17 mouse cellular contexts compared by ENCODE assay signal in the genomic region with DNA sequence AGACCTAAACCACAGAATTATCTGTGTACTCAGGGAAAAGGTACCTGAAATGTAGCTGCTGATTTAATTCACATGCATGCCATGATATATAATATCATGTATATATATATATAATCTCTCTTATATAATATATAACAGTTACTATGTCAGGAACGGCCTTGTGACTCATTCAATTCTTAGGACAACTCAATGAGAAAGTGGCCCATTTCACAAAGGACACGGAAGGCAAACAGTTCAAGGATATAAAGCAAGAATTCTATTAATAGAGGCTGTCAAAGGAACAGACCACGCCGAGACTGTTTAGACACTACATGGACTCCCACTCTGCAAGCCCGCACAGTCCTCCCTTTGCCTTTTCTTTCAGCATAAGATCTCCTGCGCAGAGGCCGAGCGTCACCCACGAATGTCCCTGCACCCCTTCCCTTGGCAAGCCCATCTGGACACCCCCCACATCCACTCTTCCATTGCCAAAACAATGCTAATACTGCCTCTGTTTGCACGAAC.
A peak's percentile ranks its signal among the peaks of the same experiment; 100 is the strongest.
DNase-seq lines count a peak whose midpoint lies in the region; ATAC-seq and TF ChIP-seq lines count a peak whose summit lies in the region.
"Had no signal": no experiment of that assay in that cellular context is flagged by ENCODE, and none has a peak within 500 bp of the region (broad histone marks: within the 10 kb centered on the region; RNA-seq: fewer than 3 reads in every experiment).

No protein-coding gene starts in this region.

- no peak overlapping the region for H3K4me3 ChIP-seq in heart, embryonic 11.5 days (ENCODE audit: low read depth, low read length)
- H3K4me3 ChIP-seq in left cerebral cortex, adult 2 months, result no peak overlapping the region
- no peak overlapping the region for H3K4me3 ChIP-seq in brown adipose tissue, adult 24 weeks (ENCODE audit: insufficient read depth, low read depth, low read length)
- no peak overlapping the region for H3K4me3 ChIP-seq in myocyte
- H3K4me3 ChIP-seq: embryonic facial prominence, embryonic 10.5 days; forebrain, embryonic 12.5 days; kidney, embryonic 15.5 days had no signal

- DNase-seq in heart, adult 11 months, result no peak
- DNase-seq in left cerebral cortex, adult 2 months (ENCODE audit: extremely low spot score in 1 of 2, low spot score in 2 of 2), result no peak
- DNase-seq in left cerebral cortex, postnatal 36 days (ENCODE audit: low spot score in 2 of 2), result no peak
- no peak for DNase-seq in right cerebral cortex, postnatal 14 days
- DNase-seq: gastrocnemius, postnatal 25 days; lung, adult 18-20 months had no signal

- no peaks in the 10 kb centered on the region for H3K27me3 ChIP-seq in heart, embryonic 11.5 days (ENCODE audit: control insufficient read depth, insufficient read depth, low read length)
- H3K27me3 ChIP-seq in myocyte (ENCODE audit: control insufficient read depth, insufficient read depth, insufficient read length), result no peaks in the 10 kb centered on the region
- H3K27me3 ChIP-seq: forebrain, embryonic 12.5 days; kidney, embryonic 15.5 days; Patski had no signal

- H3K4me2 ChIP-seq in heart, embryonic 11.5 days, result no peak overlapping the region
- H3K4me2 ChIP-seq in myocyte (ENCODE audit: low read depth), result peak overlapping the region; percentile 94
- H3K4me2 ChIP-seq: forebrain, embryonic 12.5 days; kidney, embryonic 15.5 days; midbrain, embryonic 11.5 days had no signal

- 0 out of 2 replicates have a peak overlapping the region, but pooled peaks have one; percentile 41 for H3K27ac ChIP-seq in heart, embryonic 11.5 days (ENCODE audit: low read depth, low read length)
- peak overlapping the region; percentile 76 for H3K27ac ChIP-seq in left cerebral cortex, adult 2 months
- H3K27ac ChIP-seq in brown adipose tissue, adult 24 weeks (replicated peaks; ENCODE audit: low read depth, low read length), result 0 out of 2 replicates have a peak overlapping the region, but pooled peaks have one; percentile 25
- H3K27ac ChIP-seq: embryonic facial prominence, embryonic 10.5 days; forebrain, embryonic 12.5 days; kidney, embryonic 15.5 days; stomach, postnatal 0 days had no signal

- no peak for ATAC-seq in heart, embryonic 11.5 days (replicated peaks; ENCODE audit: insufficient number of reproducible peaks, low FRiP score, low TSS enrichment)
- ATAC-seq: hindbrain, embryonic 16.5 days; intestine, embryonic 16.5 days had no signal

- no peak overlapping the region for H3K9ac ChIP-seq in heart, embryonic 11.5 days (ENCODE audit: low read depth, low read length)
- H3K9ac ChIP-seq: forebrain, embryonic 12.5 days; kidney, embryonic 15.5 days had no signal

- no peaks in the 10 kb centered on the region for H3K36me3 ChIP-seq in heart, embryonic 11.5 days (ENCODE audit: control insufficient read depth, insufficient read depth, low read length)
- H3K36me3 ChIP-seq in myocyte (ENCODE audit: control insufficient read depth, insufficient read depth), result peaks cover 15% of the 10 kb centered on the region
- H3K36me3 ChIP-seq: embryonic facial prominence, embryonic 10.5 days; forebrain, embryonic 12.5 days; kidney, embryonic 15.5 days had no signal

- WGBS in heart, embryonic 11.5 days (ENCODE audit: insufficient replicate concordance), result 70% methylated on average over 10 of the region's 10 CpGs

- TF ChIP-seq CTCF in left cerebral cortex, adult 2 months (IDR thresholded peaks at IDR 0.05), result no peak

- H3K9me3 ChIP-seq in heart, embryonic 11.5 days (replicated peaks; ENCODE audit: control insufficient read depth, low read length), result no peaks in the 10 kb centered on the region; the same call in 1 of the 2 replicates

- H3K79me2 ChIP-seq in myocyte (ENCODE audit: control insufficient read depth, insufficient read depth), result peaks cover 100% of the 10 kb centered on the region

- intact Hi-C loops in left cerebral cortex, adult 2 months (cut with DNase I), result no loop called here
- intact Hi-C loops in left cerebral cortex, postnatal 36 days (cut with DNase I), result no loop called here

- no peak overlapping the region for H3ac ChIP-seq in myocyte (ENCODE audit: control insufficient read depth, insufficient read length)

- no peak for TF ChIP-seq POLR2A in myocyte (IDR thresholded peaks at IDR 0.05; ENCODE audit: insufficient read length, low read depth)

- H3K4me1 ChIP-seq in heart, embryonic 11.5 days (ENCODE audit: control insufficient read depth, insufficient read depth, low read length), result peaks cover 18% of the 10 kb centered on the region
- peaks cover 39% of the 10 kb centered on the region for H3K4me1 ChIP-seq in brown adipose tissue, adult 24 weeks (ENCODE audit: control insufficient read depth, insufficient read depth, insufficient read length, low read length)
- H3K4me1 ChIP-seq: embryonic facial prominence, embryonic 10.5 days; kidney, embryonic 15.5 days had no signal

TF ChIP-seq in myocyte, 11 proteins besides CTCF, POLR2A, EP300 and RAD21:
- TF ChIP-seq CEBPB (IDR thresholded peaks at IDR 0.05; ENCODE audit: insufficient read depth, poor library complexity, severe bottlenecking) (no peak), TCF12 (IDR thresholded peaks at IDR 0.05; ENCODE audit: insufficient read depth, poor library complexity, severe bottlenecking) (no peak), MYOG (IDR thresholded peaks at IDR 0.05; ENCODE audit: control insufficient read depth in 1 of 3, insufficient read depth in 1 of 3, insufficient read length in 2 of 3, low read depth in 2 of 3) (no peak), E2F4 (IDR thresholded peaks at IDR 0.05; ENCODE audit: insufficient read depth) (no peak), POLR2AphosphoS2 (IDR thresholded peaks at IDR 0.05; ENCODE audit: insufficient read length, low read depth) (no peak), SRF (IDR thresholded peaks at IDR 0.05; ENCODE audit: control insufficient read depth, insufficient read length, low read depth) (no peak), TCF3 (IDR thresholded peaks at IDR 0.05; ENCODE audit: insufficient read length, low read depth) (no peak), REST (IDR thresholded peaks at IDR 0.05; ENCODE audit: insufficient read depth, insufficient read length) (no peak), MYOD1 (IDR thresholded peaks at IDR 0.05; ENCODE audit: control insufficient read depth in 1 of 3, insufficient read length in 2 of 3, low read depth in 2 of 3) (no peak), USF1 (IDR thresholded peaks at IDR 0.05; ENCODE audit: low read depth) (no peak), MAX (IDR thresholded peaks at IDR 0.05; ENCODE audit: low read depth) (no peak)
TF ChIP-seq in myocyte: peak in this region for 0.

Comparison
In these comparisons a context has a peak if more than half of its experiments do, and no peak if none do; other contexts are left out.
1. H3K27ac ChIP-seq: peak in every context shown above with its lines; median percentile 76 in left cerebral cortex, adult 2 months; 41 in heart, embryonic 11.5 days; 25 in brown adipose tissue, adult 24 weeks.